Mouse (Mus musculus) myocyte (in vitro differentiated cells): ENCODE data around the gene Wdr46.
"Not testable (repeated sequence)": the region's sequence is repeated elsewhere in the genome, so short reads cannot be mapped to it uniquely, and the experiment has no call there.

Source experiments
- CEBPB ChIP-seq: IDR thresholded peaks from 2 replicates; pipeline ENCODE4 v1.6.1; 2011; ENCODE audit warnings: mild to moderate bottlenecking, moderate library complexity; ENCODE audit not compliant: poor library complexity, insufficient read depth, severe bottlenecking
- E2F4 ChIP-seq: IDR thresholded peaks from one replicate; pipeline ENCODE4 v1.6.1; 2011; ENCODE audit warnings: mild to moderate bottlenecking, control low read depth, moderate library complexity; ENCODE audit not compliant: insufficient read depth
- MAX ChIP-seq: IDR thresholded peaks from one replicate; pipeline ENCODE4 v1.6.1; 2011; ENCODE audit warnings: low read depth, mild to moderate bottlenecking, control low read depth
- MYOD1 ChIP-seq, 3 experiments: IDR thresholded peaks; one replicate each; pipeline ENCODE4 v1.6.1; 2011; ENCODE audit warnings: control low read depth in 2 of 3, low read depth in 2 of 3, mild to moderate bottlenecking in 2 of 3, moderate library complexity in 1 of 3; ENCODE audit not compliant: insufficient read length in 2 of 3, control insufficient read depth in 1 of 3
- MYOG ChIP-seq, 3 experiments: IDR thresholded peaks; one replicate each; pipeline ENCODE4 v1.6.1; 2011; ENCODE audit warnings: control low read depth in 2 of 3, low read depth in 2 of 3, mild to moderate bottlenecking in 2 of 3; ENCODE audit not compliant: insufficient read length in 2 of 3, control insufficient read depth in 1 of 3, insufficient read depth in 1 of 3
- POLR2A ChIP-seq: IDR thresholded peaks from one replicate; pipeline ENCODE4 v1.6.1; 2011; ENCODE audit warnings: low read depth, mild to moderate bottlenecking, control low read depth, moderate library complexity; ENCODE audit not compliant: insufficient read length
- POLR2AphosphoS2 ChIP-seq: IDR thresholded peaks from one replicate; pipeline ENCODE4 v1.6.1; 2011; ENCODE audit warnings: low read depth, control low read depth; ENCODE audit not compliant: insufficient read length
- REST ChIP-seq: IDR thresholded peaks from one replicate; pipeline ENCODE4 v1.6.1; 2011; ENCODE audit warnings: mild to moderate bottlenecking, control low read depth, moderate library complexity; ENCODE audit not compliant: insufficient read depth, insufficient read length
- SRF ChIP-seq: IDR thresholded peaks from one replicate; pipeline ENCODE4 v1.6.1; 2011; ENCODE audit warnings: low read depth; ENCODE audit not compliant: control insufficient read depth, insufficient read length
- TCF12 ChIP-seq: IDR thresholded peaks from one replicate; pipeline ENCODE4 v1.6.1; 2011; ENCODE audit warnings: mild to moderate bottlenecking, control low read depth; ENCODE audit not compliant: poor library complexity, insufficient read depth, severe bottlenecking
- TCF3 ChIP-seq: IDR thresholded peaks from one replicate; pipeline ENCODE4 v1.6.1; 2011; ENCODE audit warnings: low read depth, control low read depth; ENCODE audit not compliant: insufficient read length
- USF1 ChIP-seq: IDR thresholded peaks from one replicate; pipeline ENCODE4 v1.6.1; 2011; ENCODE audit warnings: low read depth, mild to moderate bottlenecking, control low read depth, moderate library complexity

DNA sequence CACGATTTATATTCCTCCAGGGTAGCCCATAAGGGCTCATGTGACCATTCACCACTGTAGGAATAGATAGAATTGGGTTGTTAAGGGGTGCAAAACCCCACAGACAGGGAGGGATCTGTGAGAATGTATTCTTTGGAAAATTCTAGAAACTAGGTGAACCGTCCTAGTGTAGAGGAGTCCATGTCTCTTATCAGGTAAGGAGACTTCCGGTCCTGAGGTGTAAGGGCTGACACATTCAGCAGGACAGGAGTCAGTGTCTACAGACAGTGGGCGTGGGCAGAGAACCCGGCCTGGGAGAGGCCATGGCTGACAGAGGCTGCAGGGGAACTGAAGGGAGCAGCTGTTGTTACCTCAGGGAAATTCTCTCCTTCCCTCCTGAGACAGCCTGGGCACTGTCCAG, 58.2 kb downstream of the Wdr46 start:
- not testable (repeated sequence) for TF ChIP-seq MAX; POLR2A; CEBPB; POLR2AphosphoS2; MYOG (IDR thresholded peaks at IDR 0.05; ENCODE audit: control insufficient read depth in 1 of 3, insufficient read depth in 1 of 3, insufficient read length in 2 of 3, low read depth in 2 of 3); REST; USF1; TCF3; E2F4; TCF12; MYOD1 (IDR thresholded peaks at IDR 0.05; ENCODE audit: control insufficient read depth in 1 of 3, insufficient read length in 2 of 3, low read depth in 2 of 3); SRF
